Mouse (Mus musculus): Measurements from ENCODE around the gene Hoxd10.
A peak's percentile ranks its signal among the peaks of the same experiment; 100 is the strongest.

Gene Hoxd10

DNA sequence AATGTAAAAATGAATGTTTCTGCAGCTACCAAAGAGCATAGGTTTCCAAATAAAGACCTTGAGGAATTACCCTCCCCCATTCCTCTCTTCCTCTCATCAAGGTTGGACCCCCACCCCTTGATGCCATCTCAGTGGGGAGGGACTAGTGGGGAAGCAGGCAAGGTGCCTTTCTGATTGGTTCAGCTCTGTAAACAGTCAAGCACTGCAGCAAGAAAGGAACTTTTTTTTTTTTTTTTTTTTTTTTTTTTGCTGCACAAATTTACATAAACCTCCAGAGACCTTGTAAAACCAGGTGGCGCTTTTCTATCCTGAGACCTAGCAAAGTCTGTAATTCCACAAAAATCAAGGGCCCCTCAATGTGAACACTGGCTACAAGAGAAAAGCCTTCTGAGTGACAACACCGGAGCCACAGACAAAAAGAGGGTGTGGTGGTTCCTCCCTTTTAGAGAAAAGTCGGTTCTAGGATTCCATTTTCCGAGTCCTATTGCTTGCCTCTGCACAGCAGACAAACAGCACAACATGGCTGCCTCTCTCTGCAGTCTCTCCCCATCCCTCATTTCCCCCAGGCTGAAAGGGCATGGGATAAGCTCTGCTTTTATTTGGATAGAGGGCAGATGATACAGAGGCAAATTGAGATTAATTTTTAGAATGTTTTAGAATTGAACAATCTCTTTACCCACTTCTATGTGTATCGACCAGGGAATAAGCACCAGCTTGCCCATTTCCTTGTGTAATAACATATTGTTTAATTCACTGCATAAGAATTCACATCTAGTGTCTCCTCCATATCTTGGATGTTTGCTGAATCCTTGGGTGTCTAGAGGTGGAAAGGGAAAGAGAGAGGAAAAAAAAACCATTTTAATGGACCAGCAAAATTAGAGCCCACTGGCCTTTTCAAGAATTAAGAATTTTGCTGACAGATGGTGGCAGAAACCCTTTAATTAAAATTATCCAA lies 18.0 kb downstream of the Hoxd10 start:
- DNase-seq (ENCODE audit: extremely low read depth, low read depth): no peak

DNA sequence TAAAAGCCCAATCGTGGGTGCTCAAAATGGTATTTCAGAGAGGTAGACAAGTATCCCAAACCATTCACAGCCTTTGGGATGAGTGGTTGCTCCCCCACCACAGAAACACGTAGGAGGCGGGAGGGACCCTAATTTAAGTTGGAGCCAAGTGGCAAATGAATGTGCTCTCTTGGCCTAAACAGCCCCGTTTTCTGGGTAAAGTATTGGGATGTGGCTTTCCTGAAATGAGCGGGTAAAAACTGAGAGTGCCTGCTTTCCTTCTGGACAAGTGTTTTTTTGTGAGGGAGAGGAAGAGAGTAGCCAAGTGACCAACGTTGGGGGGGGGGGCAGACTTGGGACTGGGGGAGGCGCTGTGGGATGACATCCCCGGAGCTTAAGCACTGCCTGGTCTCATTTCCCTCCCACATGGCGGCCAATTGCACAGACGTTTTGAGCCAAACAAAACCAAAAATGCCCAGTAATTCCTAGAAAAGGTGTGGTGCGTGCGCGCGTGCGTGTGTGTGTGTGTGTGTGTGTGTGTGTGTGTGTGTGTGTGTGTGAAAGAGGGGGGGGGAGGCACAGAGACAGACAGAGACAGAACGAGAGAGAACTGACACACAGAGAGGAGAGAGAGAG lies 19.3 kb downstream of the Hoxd10 start:
- DNase-seq (ENCODE audit: extremely low read depth, low read depth): no peak

DNA sequence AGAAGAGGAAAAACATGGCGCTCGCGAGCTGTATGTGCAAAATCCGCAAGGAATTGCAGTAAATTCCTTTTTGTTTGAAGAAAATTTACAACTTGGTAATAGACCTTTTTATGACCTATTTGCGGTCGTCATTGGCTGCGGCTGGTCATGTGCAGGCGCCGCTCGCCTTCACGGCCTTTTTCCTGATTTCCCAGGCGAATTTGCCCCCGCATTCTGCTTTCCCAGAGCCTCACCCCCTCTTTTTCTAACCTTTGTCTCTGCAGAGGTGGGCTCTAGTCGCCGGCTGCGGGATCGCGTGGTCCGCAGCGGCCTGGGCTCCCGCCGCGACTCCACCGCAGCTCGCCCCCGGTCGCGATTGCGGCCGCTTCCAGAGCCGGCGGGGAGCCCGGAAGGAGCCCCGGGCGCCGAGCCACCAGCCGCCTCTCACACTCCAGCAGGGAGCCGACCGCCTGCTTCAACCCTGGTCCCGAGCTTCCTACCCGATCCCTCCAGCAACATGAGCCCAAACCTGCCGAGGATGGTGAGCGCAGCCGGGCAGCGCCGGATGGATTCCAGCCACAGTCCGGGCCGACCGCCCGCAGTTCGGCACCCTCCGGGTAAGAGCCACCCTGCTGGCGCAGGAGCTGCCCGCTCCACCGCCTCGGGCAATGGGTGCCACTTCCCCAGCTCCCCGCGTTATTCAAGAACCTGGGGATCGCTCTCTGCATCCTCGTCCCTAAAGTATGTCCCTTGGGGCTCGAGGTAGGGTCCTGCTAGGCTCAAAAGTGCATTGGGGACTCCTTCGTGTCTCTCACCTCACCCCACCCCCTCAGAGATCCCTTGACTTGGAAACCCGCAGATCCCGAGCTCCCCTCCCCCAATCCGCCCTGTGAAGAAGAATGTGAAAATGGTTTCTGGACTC lies 20.2 kb downstream of the Hoxd10 start, which contains the start of the genes Hoxd3 and Hoxd4:
Gene Hoxd3 (plus strand): TSS at position 207 of the 901 bp plus-strand sequence.
Gene Hoxd4 (plus strand): TSS at position 209 of the 901 bp plus-strand sequence.
- no peak for DNase-seq (ENCODE audit: extremely low read depth, low read depth)

DNA sequence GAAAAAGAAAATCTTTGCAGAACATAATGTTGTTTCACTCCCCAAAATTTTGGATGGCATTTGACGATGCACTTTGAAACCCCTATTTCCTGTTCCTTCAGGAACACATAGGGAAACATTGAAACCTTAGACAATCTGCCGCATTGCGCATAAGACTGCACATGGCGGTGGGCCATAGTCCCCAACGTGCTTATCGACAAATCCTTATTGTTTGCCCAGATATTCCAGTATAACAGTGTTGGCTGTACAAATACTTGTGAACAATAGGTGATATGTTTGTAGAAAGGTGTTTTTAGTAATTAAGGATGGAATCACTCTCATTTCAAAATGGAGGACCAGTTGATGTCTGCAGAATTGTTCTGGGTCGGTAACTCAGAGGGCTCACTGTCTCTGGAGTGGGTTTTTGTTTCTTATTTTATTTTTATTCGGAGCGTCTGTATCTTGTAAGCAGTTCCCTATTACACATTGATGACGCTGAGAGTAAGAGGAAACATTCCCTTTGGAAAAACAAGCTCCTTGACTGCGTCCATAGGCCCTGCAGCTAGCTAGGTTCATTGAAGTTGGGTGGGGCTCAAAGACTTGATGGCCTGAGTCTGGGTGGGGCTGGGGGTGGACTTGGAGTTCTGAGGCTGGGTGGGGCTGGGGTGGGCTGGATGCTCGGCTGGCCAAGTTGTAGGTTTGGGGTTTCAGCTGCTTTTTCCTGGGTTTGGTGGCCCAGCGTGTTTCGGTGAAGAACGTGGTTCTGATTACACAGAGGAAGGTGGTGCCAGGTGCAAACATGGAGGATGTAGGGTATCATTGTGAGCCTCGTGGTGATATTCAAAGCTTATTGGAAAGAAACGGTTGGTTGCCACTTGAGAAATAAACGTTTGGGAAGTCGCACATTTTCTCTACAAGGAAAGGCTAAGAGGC lies 21.8 kb downstream of the Hoxd10 start:
- DNase-seq (ENCODE audit: extremely low read depth, low read depth): no peak

DNA sequence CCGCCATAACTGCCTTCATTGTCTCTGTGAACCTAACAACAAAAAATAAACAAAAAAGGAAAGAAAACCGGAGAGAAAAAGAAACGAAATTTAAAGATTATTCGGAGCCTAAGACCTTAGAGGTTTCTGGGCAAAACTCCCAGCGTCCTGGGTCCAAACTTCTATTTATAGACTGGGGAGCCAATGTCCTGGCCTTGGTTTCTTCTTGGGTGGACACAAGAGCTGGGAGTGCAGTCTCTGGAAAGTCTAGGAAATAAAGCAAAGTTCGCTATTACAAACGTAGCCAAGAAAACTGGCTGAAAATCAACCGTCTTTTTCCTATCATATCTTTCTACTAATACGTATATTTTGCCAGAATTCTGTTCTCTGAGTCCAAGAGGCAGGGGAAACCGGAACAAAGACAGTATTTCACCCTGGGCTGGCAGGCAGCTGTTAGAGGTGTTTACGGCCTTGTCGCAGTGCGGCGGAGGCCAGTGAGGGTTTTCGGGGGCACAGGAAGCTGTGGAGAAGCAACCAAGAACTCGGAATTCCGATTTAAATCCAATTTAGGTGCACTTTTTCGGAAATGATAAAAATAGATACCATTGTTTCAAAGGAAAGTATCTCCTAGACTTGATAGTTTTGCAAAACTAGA lies 22.5 kb downstream of the Hoxd10 start:
- DNase-seq (ENCODE audit: extremely low read depth, low read depth): no peak

DNA sequence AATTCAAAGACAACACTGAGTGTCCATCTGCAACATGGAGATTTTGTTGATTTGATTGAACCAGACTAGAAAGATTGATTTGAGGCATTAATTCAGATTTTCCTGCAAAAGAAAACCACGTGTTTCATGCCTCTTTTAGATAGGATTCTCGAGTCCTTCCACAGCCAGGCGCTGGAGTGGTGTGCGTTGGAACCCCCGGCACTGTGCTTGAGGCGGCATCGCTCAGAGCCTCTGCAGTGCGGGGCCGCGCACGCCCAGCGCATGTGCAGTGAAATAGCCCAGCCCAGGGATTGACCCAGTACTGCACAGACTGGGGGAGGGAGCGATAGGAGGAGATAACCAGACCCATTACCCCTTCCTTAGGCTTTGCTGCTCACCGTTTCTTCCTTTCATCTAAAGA lies 23.2 kb downstream of the Hoxd10 start:
- no peak for DNase-seq (ENCODE audit: extremely low read depth, low read depth)

DNA sequence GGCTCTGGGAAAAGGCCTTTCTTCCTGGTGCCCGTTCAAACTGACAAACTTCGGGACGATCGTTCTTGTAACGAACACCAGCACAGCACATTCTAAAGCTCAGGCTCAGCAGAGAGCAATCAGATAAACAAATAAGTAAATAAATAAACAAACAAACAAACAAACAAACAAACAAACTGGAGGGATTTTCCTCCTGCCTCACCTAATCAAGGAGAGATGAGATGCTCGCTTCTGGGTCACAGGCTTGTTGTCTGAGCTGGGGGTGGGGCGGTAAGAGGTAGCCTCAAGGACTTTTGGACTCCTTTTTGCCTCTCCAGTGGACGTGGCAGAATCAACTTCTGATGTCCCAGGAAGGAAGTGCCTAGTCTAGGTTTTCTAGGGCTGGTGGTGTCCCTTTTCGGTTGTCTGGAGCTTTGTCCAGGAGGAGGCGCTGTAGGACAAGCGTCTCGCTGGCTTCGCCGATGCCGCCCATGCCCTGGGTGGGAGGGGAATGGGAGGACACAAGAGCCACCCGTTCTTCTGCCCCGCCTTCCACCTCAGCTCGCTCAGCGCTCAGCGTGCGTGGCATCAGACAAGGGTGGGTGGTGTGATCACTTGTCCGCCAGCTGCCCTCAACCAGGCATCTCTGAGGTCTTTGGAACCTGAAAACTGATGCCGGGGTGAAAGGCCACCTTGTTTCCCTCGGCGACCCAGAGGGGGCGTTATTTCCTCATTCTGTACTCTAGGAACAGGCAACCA lies 23.9 kb downstream of the Hoxd10 start:
- DNase-seq (ENCODE audit: extremely low read depth, low read depth): peak; percentile 70

DNA sequence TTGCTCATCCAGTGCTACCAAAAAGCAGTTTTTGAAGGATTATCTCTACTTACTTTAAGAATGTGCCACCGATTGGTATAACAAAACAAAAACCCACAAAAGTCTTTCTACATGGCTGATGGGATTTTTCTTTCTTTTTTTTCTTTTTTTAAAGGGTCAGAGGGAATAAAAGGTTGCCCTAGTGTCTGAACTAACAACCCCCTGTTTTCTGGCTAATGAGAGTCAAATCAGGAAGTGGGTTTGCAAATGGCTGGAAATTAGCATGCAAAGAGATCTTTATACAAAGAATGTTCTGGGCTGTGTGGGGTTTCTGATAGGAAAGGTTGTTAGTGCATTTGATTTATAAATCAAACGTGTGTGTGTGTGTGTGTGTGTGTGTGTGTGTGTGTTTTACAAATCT lies 28.7 kb downstream of the Hoxd10 start:
- DNase-seq (ENCODE audit: extremely low read depth, low read depth): no peak

DNA sequence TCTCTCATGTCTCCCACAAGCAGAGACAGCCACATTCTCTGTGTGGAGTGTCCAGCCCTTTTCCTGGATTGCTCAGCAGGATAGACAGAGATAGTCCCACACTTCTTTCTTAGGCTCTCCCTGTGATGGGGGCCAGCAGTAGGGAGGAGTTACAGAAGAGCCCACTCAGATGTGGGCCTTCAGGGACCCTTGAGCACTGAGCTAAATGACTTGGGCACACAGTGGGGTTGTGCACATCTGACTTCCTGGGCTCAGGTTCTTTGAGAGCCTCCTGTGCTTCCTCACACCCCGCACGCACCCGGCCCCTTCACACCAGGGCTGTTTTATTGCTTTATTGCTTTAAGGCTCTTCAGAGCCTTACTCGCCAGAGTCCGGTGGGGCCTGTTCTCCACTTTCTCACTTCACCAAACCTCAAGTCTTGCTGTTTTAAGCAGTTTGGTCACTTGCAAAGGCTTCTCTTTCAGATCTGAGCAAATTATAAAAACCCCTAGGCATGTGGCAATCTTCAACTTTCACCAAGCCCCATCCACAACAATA lies 29.3 kb downstream of the Hoxd10 start:
- DNase-seq (ENCODE audit: extremely low read depth, low read depth): no peak

DNA sequence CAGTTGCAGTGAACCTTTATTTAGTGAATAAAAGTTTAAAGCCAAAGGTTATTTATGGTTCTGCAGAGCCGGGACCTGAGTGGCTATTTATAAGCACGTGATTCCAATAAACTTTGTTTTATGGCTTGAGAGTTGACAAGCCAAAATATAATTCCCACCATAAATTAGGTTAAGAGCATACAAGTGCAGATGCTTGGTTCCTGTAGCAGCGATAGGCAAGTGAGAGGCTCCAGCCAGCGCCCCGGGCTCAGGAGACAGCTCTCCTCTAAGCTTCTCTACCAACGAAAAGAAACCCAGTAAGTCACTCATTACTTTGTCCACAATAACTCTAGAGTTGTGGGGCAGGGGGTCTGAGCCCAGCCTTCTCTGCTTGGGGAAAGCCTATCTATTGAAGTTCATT lies 30.2 kb downstream of the Hoxd10 start:
- no peak for DNase-seq (ENCODE audit: extremely low read depth, low read depth)

DNA sequence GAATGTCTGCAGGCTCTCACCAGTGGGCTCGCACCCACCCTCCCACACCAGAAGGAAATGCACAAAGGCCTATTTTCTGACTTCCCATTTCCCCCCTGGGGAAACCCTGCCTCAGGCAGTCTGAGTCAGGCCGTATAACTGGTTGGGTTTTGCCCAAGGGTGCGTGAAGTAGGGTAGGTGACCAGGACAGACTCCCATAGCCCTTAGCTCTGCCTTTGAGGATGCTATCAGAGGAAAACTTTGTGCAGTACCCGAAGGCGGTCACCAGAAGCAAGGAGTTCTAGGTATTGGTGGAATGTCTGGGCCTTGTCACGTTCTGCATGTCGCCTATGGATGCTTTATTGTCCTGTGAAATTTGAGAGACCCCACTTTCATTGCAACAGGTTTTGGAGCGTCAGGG lies 31.2 kb downstream of the Hoxd10 start:
- no peak for DNase-seq (ENCODE audit: extremely low read depth, low read depth)

DNA sequence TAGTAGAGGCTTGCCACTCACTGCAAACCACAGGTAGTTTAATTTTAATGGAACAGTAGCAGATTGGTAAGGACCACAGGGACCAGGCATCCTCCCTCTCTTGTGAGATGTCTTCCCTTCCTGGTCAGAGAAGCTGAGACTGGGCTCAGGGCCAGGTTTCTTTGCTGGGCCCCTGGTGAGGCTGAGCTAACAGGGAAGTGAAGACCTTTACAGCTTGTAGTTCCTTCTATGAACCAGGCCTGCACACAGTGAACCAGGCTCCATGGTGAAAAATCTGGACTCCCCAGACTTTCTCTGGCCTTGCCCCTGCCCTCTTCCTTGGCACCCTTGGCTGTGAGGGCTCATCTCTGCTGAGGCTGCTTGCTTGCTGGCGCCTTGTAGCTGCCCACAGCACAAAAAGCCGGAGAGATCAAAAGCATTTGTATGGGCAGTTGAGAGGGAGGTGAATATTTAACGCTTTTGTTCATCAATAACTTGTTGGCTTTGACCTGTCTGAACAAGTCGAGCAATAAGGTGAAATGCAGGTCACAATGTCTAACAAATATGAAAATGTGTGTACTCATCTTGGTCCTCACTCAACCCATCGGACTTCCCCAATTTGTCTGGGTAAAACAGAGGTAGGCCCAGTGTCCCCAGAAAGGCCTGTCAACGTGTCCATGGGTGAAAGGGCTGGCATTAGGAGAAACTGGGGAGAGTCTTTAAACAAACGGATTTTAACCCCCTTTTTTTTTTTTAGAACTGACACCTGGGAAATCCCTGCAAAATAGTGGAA lies 32.7 kb downstream of the Hoxd10 start:
- DNase-seq (ENCODE audit: extremely low read depth, low read depth): no peak

DNA sequence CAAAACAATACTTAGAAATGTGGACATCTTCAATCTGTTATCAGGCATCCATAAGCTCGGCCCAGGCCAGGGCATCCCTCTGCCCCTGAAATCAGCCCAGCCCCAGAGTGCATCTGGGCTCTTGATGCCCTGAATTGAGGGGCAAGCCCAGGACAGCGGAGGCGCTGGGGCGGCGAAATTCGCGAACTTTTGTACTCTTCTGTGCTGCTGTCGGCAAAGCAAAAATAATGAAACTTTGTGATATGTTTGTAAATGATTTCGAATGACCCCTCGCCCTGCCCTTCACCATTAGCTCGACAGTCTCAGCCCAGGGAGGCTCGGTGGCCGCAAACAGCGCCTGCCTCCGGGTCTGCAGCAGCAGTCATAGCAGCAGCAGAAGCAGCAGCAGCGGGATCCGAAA lies 33.4 kb downstream of the Hoxd10 start:
- DNase-seq (ENCODE audit: extremely low read depth, low read depth): no peak

DNA sequence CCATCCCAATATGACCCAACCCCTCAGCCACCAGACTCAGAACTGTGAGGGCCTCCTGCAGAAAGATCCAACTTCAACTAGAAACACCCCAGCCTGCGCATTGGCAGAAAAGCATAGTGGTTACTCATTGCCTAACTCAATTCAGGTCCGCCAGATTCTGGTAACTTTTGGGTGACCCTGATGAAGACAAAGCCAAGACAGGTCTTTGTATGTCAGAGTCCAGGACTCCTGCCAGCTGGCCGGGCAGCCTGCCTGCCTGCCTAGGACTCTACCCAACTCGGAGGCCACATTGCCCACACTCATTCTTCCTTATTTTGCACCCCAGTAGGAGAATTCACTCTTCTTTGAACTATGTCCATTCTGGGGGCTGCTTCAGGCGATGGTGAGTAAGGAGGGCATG lies 34.8 kb downstream of the Hoxd10 start, which contains the start of gene Gm28230:
Gene Gm28230 (plus strand): TSS at position 178 of the 400 bp plus-strand sequence.
- no peak for DNase-seq (ENCODE audit: extremely low read depth, low read depth)

DNA sequence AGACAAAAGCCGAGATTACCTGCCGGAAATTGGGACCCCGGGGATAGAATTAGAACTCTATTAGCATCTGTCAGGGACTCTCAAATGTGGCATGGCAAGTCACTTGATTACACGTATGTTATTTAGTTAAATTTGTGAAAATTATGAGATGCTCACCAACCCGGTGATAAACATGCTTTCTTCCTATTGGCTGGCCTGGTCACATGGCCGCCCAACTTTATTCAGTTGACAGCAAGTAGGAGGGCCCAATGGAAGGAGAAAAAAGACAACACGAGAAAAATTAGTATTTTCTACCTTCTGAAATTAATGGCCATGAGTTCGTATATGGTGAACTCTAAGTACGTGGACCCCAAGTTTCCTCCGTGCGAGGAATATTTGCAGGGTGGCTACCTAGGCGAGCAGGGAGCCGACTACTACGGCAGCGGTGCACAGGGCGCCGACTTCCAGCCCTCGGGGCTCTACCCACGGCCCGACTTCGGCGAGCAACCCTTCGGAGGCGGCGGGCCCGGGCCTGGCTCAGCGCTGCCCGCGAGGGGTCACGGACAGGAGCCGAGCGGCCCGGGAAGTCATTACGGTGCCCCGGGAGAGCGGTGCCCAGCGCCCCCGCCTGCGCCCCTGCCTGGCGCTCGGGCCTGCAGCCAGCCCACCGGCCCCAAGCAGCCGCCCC lies 35.4 kb downstream of the Hoxd10 start:
- DNase-seq (ENCODE audit: extremely low read depth, low read depth): no peak

DNA sequence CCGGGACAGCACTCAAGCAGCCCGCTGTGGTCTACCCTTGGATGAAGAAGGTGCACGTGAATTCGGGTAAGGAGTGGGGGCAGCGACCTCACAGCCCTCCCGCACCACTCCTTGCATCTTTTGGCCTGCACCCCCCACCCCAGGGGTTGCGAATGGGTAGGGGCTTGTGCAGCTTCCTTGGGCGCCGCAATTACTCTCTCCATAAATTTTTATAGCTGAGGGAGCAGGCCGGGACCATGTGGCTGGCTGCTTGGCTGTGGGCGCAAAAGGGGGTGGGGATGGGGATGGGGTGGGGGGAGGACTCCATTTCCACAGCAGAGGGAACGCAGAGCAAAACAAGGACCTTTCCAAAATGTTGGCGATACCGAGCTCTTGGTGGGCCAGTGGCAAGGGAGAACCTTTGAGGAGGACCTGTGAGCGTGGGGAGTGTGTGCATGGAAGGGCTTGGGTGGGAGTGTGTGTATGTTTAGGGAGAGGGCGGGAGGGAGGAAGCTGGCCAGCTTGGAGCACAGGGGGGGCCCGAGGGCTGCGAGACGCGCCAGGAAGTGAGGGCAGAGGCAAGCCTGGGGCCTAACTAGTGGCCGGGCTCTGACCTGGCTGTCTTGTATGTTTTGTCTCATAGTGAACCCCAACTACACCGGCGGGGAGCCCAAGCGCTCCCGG lies 36.0 kb downstream of the Hoxd10 start:
- no peak for DNase-seq (ENCODE audit: extremely low read depth, low read depth)

DNA sequence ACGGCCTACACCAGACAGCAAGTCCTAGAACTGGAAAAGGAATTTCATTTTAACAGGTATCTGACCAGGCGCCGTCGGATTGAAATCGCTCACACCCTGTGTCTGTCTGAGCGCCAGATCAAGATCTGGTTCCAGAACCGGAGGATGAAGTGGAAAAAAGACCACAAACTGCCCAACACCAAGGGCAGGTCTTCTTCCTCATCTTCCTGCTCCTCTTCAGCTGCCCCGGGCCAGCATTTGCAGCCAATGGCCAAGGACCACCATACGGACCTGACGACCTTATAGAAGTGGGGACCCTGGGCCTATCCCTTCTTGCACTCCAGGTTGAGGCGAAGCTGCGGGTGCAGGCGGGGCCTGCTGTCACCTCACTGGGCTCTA lies 36.6 kb downstream of the Hoxd10 start:
- no peak for DNase-seq (ENCODE audit: extremely low read depth, low read depth)
